Mouse (Mus musculus) embryonic fibroblast, embryonic 13.5 days (primary cell): ENCODE data around the gene Sdad1. TPM values are rescaled to one million over a fixed set of nuclear protein-coding genes. Genes with fewer than 3 reads are reported as not detected.

Experiments used
- H3K27ac ChIP-seq: 2 replicates; pipeline ENCODE4 v1.5.1; 2012; ENCODE audit warnings: low read length, control low read depth, inconsistent platforms; ENCODE audit not compliant: insufficient read depth
- H3K4me1 ChIP-seq: 2 replicates; pipeline ENCODE4 v1.6.1; 2011; ENCODE audit warnings: low read length; ENCODE audit not compliant: control insufficient read depth, insufficient read depth
- H3K4me3 ChIP-seq: 2 replicates; pipeline ENCODE4 v1.5.1; 2011; ENCODE audit warnings: mild to moderate bottlenecking, control low read depth, low read length; ENCODE audit not compliant: insufficient read depth
- CTCF ChIP-seq: IDR thresholded peaks from 2 replicates; pipeline ENCODE4 v1.5.1; 2011; ENCODE audit warnings: mild to moderate bottlenecking, control low read depth, low read length, moderate library complexity, borderline replicate concordance; ENCODE audit not compliant: insufficient read depth
- POLR2A ChIP-seq: IDR thresholded peaks from 2 replicates; pipeline ENCODE4 v1.6.1; 2011; ENCODE audit warnings: low read depth, mild to moderate bottlenecking, control low read depth, low read length, moderate library complexity
- polyA plus RNA-seq: library from polyadenylated mRNA; stranded (reverse); fragments of >200 nt; gene quantifications from 2 replicates; pipeline ENCODE4 v1.2.4, GENCODE M21; 2011; ENCODE audit warnings: low read depth; ENCODE audit not compliant: missing spikeins, insufficient read length

The Sdad1 gene
- polyA plus RNA-seq, 1 experiment = 31.7 TPM

DNA sequence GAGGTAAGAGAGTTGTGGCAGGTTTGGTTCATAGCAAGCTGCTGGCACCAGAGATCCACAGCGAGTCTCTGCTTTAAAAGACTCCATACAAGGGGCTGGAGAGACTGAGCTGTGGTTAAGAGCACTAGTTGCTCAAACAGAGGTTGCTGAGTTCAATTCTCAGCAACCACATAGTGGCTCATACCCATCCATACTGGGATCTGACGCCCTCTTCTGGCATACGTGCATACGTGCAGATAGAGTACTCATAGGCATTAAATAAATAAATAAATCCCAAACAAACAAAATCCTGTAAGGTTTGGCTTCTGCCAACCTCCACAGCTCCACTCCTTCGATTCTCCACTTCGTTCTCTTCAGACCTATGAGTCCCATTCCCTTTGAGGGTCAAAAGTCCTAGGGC is 58.2 kb downstream of the Sdad1 start:
- Histone ChIP-seq H3K27ac (no peak overlapping the region), H3K4me1 (no peaks in the 10 kb centered on the region), H3K4me3 (no peak overlapping the region)
- TF ChIP-seq CTCF = no peak
- no peak for TF ChIP-seq POLR2A

DNA sequence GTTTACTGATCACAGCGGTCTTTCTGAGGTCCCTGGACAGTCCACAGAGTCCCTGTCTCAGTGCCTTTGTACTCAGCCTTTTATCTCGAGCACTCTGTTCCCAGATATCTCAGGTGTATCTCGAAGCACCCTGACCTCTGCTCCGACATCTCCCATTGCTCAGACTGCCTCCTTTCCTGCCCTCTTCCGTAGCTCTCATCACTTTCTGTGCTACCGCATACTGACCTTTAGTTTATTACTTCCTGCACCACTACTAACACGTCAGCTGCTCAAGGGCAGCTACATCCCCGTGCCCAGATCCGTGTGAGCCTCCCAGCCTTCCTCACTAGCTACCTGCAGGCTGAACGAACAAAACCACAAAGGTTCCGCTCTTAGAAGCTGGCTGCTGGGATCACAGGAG is 61.7 kb downstream of the Sdad1 start:
- Histone ChIP-seq H3K4me1 (no peaks in the 10 kb centered on the region), H3K4me3 (no peak overlapping the region), H3K27ac (no peak overlapping the region)
- TF ChIP-seq CTCF (no peak), POLR2A (no peak)

DNA sequence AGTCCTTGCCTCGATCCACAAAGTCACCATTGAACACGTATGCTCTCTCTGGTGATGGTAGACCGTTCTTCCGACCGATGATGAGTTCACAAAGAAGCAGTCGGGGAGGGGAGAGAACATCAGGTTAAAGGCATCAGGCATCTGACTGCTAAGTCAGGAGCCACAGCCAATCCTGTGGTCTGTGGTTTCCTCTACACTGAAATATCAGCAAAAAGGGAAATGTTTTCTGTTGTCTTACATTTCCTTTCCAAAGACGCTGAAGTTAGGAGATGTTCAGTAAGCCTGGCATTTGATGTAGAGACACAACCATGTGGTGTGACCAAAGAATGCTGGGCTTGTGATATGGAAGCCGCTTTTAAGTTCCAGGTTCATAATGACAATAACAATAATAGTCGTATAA is 64.8 kb downstream of the Sdad1 start:
- Histone ChIP-seq H3K4me3 (no peak overlapping the region), H3K4me1 (no peaks in the 10 kb centered on the region), H3K27ac (no peak overlapping the region)
- TF ChIP-seq POLR2A (no peak), CTCF (no peak)

DNA sequence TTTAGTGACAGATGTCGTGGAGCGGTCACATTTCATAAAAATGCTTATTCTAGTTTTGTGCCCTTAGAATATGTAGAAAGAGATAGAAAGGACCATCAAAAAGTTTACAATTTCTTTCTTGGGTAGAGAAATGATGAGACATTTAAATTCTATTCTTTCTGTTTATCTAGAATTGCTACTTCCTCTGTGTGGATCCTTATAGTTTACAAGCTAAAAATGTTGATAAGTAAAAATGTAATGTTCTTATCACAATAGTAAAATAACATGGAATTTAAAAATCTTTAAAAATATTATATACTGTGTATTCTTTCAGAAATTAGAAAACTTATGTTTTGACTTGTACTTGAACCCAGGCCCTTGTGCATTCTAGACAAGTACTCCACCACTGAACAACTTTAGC is 65.4 kb downstream of the Sdad1 start:
- Histone ChIP-seq H3K27ac (no peak overlapping the region), H3K4me1 (no peaks in the 10 kb centered on the region), H3K4me3 (no peak overlapping the region)
- no peak for TF ChIP-seq CTCF
- TF ChIP-seq POLR2A = no peak

DNA sequence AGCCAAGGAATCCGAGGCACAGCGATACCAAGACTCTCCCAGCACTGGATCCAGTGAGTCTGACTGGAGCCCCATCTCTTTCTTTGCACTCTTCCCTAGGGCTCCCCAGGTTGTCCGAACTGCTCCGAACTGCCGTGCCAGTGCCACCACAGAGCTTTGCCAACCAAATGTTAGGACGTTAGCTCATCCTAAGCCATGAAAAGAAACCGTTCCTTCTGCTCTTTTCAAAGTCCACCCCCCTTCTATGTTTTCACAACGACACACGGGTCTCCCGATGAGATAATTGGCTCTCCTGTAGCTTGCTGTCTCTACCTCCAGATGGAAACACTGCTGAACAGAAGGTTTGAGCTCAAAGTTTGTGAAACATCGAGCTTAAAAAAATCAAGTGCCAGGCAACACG is 69.5 kb downstream of the Sdad1 start:
- TF ChIP-seq POLR2A (no peak), CTCF (no peak)
- H3K4me1 ChIP-seq = no peaks in the 10 kb centered on the region
- no peak overlapping the region for H3K27ac ChIP-seq
- H3K4me3 ChIP-seq = no peak overlapping the region

DNA sequence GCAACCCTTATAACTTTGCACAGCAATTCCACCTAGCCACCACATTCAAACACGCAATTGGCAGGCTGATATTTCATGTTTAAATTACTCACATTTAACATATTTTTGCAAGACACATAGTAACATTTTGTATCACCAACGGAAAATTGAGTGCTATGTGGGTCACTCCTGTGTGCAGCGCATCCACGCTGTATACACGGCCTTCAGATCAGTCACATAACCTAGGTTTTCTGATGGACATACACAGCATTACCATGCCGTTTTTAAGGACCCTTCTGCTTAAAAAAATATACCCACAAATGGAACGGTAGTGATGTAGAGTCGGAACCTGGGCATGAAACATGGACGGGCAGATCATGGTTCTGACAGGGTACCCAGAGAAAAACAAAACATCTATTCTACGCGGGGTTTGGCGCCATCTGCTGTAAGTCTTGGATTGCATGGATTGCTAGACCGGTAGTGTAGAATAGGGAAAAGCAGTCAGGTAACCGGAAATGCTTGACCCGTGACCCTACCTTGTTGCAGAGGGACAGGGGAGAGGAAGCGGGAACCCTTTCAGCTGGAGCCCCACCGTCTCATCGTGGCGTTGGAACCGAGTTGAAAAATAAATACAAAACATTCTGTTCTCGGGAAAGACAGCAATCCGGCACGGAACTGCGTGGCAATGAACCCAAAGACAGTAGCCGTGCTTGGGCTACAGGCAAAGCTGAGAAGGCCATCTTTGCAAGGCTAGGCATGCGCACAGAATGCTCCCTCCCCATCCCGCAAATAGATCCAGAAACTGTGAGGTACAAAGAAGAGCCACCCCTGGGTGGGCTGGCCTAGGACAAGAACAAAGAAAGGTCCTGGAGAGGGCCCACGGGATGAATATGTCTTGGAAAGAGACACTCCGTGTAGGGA is 70.7 kb downstream of the Sdad1 start:
- no peak overlapping the region for H3K27ac ChIP-seq
- H3K4me3 ChIP-seq = no peak overlapping the region
- TF ChIP-seq POLR2A (no peak), CTCF (no peak)
- no peaks in the 10 kb centered on the region for H3K4me1 ChIP-seq

DNA sequence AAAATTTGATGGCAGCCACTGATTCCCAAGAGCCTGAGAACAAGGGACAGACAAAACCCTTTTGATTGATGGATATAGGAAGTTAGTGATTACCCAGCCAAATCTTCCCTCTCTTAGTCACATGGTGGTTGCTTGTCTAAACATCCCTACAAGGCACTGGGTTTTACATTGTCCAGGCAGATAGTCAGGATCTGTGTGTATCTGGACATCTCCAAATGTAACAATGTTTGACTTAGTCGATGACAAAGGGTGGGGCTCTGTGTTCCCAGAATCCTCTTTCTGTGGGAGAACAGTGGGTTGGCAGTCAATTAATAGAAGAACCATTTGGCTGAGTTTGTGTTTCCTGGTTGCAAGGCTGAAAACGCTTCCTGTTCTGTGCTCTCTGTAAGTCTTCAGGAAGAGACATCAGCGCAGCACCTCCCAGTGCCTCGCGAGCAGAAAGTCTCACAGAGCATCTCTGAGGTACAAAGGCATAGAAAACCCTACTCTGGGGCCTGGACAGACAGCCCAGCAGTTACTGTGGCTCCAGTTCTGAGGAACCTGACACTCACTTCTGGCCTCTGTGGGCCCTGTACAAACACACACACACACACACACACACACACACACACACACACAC is 75.2 kb downstream of the Sdad1 start:
- TF ChIP-seq POLR2A = no peak
- no peak for TF ChIP-seq CTCF
- H3K27ac ChIP-seq = no peak overlapping the region
- no peak overlapping the region for H3K4me3 ChIP-seq
- H3K4me1 ChIP-seq = no peaks in the 10 kb centered on the region

Other genes starting within 250 kb of the Sdad1 start
- 104 and 116 TPM in 2 replicates for gene G3bp2, start 226.8 kb downstream of the Sdad1 start, polyA plus RNA-seq
- 101 and 103 TPM in 2 replicates for gene Uso1, start 172.5 kb downstream of the Sdad1 start, polyA plus RNA-seq
- 11.4 and 25.4 TPM in 2 replicates for gene U90926, start 95.1 kb downstream of the Sdad1 start, polyA plus RNA-seq
- gene Ppef2, start 54.2 kb downstream of the Sdad1 start, polyA plus RNA-seq = not detected in 2 replicates
- gene Naaa, start 32.3 kb downstream of the Sdad1 start, polyA plus RNA-seq = 20.4 and 25.8 TPM in 2 replicates
- gene Cxcl9, start 17.6 kb upstream of the Sdad1 start, polyA plus RNA-seq = 0.17 and 0.23 TPM in 2 replicates
- gene Art3, start 21.3 kb upstream of the Sdad1 start, polyA plus RNA-seq = not detected in 2 replicates
- gene Cxcl10, start 38.4 kb upstream of the Sdad1 start, polyA plus RNA-seq = 6.1 and 7.7 TPM in 2 replicates
- 31.6 and 44.3 TPM in 2 replicates for gene Nup54, start 124.7 kb upstream of the Sdad1 start, polyA plus RNA-seq
- 67.1 and 79.3 TPM in 2 replicates for gene Scarb2, start 196.4 kb upstream of the Sdad1 start, polyA plus RNA-seq
- gene Fam47e, start 244.6 kb upstream of the Sdad1 start, polyA plus RNA-seq = not detected in 2 replicates